Mouse (Mus musculus) R1 (cell line): ENCODE results near the gene Mdp1.

Source experiments
- DNase-seq: peaks from one replicate; pipeline ENCODE4 v3.0.0-alpha.2; 2018; ENCODE audit warnings: low read depth, low spot score

Gene Mdp1

DNA sequence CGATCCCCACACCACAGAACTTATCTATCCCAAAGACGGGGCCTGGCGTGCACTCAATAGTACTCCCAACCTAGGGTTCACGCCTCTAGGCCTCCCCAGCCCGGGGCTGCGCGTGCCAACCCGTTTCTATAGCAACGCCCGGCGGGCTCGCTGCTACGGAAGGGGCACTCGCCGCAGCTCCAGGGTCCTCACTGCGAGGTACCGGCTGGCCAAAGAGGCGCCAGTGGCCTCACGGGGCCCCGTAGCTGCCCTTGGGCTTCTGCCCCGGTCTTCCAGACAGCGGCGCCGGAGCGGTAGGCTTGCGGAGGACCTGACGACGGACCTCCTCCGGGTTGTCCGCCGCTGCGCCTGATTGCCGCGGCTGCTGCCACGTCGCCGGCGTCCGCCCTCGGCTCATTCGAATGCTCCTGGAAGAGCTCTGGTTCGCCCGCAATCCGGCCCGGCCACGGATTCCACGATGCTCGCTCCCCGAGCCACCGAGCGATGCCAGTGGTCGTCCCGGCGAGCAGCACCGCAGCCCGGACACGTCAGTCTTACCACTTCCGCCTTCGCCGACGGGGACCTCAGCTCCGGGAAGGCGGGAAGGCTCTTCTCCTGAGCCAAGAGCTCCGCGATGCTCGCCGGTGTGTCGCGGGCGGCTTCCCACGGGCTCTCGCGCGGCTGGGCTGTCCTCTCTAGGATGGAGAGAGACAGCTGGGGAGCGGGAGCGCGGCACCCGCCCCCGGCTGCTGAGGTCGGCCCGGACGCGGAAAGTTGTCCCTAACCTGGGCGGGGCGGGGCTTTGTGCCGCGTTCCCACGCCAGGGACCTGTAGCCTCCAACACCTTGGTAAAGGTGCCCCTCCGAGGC is 17.0 kb downstream of the Mdp1 start, which contains the start of gene Tm9sf1:
TSS of gene Tm9sf1 (minus strand) at position 747 of the 848 bp plus-strand sequence.
- peak; percentile 79 for DNase-seq

GRCm38 (mm10) chr14:55642679-55643059 is 17.6 kb downstream of the Mdp1 start:
- DNase-seq = no peak

DNA sequence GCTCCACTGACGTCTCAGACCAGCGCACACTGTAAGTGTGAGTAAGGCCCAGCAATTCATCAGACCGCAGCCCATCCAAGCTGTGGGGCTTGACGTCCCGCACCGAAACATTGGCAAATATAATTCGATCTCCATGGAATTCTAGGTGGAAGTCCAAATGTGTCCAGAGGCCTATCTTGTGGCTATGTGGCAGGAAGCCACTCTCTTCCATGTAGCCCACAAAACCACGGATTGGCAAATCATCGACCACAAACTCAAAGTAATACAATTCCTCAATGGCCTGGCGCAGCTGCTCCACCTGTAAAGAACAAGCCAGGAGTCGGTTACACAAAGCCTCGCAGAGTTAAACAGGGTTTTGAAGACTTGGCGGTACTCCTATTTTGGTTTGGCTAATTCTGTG is 19.0 kb downstream of the Mdp1 start:
- no peak for DNase-seq

- DNase-seq = no peak
Observed at GRCm38 (mm10) chr14:55640816-55641215, 19.5 kb downstream of the Mdp1 start.

DNA sequence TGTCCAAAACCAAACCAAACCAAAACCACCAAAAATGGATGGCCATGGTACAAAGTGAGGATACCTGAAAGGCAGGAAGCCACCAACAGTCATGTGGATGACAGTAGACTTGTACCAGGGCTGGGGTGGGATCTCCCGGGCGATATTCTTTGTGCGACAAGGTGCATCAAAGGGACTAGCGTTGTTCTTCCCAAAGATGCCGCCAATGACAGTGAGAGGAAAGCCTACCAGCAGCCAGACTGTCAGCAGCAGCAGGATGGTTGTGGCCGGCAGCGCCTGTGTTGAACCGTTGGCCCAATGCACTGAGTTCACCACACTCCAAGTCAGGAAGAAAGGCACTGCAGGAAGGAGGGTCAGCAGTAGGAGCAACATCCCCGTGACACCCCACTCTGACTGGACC is 22.5 kb downstream of the Mdp1 start, which contains the start of gene Gm49378:
TSS of gene Gm49378 (minus strand) at position 101 of the 400 bp plus-strand sequence.
- no peak for DNase-seq

- DNase-seq = peak; percentile 95
Observed at GRCm38 (mm10) chr14:55635523-55636007, 24.7 kb downstream of the Mdp1 start, which contains the start of gene Ipo4. Gene Ipo4, minus strand, starts transcription at chr14:55635957.

GRCm38 (mm10) chr14:55634874-55635522 is 25.3 kb downstream of the Mdp1 start:
- DNase-seq = peak; percentile 71

GRCm38 (mm10) chr14:55629312-55629711 is 31.0 kb downstream of the Mdp1 start:
- DNase-seq = peak; percentile 53

- DNase-seq = no peak
Observed at GRCm38 (mm10) chr14:55628077-55628827, 32.1 kb downstream of the Mdp1 start.

- DNase-seq = no peak
Observed at GRCm38 (mm10) chr14:55618486-55619195, 41.7 kb downstream of the Mdp1 start.

DNA sequence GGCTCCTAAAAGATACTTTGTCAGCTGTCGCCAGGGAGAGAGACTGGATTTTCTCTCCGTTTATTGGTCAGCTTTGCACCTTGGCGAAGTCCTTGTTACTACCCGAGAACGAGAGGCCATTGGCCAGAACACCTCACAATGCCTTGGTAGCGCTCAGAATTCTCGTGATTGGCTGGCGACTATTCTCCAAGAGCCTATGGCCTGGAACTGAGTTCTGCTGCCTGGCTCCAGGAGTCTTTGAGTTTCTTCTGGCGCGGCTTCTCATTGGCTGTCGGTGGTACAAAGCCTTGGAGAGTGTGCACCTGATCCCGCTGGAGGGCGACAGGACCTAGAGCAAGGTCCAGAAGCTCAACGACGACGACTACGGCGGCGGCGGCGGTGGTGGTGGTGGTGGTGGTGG is 42.5 kb downstream of the Mdp1 start, which contains the start of gene Rec8:
TSS of gene Rec8 (plus strand) at position 216 of the 400 bp plus-strand sequence.
- peak; percentile 98 for DNase-seq

DNA sequence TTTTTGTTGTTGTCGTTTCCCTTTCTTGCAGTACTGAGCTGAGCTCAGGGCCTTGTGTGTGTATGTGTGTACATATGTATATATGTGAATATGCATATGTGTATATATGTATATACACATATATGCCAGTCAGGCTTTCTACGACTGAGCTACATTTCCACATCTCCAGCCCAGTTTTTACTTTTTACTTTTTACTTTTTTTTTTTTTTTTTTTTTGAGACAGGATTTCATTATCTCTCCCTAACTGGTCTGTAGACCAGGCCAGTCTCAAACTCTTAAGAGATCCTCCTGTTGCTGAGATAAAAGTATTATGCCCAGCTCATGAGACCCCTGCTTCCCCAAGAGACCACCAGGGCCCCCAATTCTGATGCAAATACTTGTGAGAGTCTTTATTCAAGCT is 43.5 kb downstream of the Mdp1 start:
- no peak for DNase-seq

- DNase-seq = no peak
Observed at GRCm38 (mm10) chr14:55615876-55616275, 44.4 kb downstream of the Mdp1 start.

- DNase-seq = no peak
Observed at GRCm38 (mm10) chr14:55614565-55615178, 45.6 kb downstream of the Mdp1 start.

GRCm38 (mm10) chr14:55613346-55613745 is 47.0 kb downstream of the Mdp1 start:
- DNase-seq = no peak

- no peak for DNase-seq
Observed at GRCm38 (mm10) chr14:55608339-55608738, 52.0 kb downstream of the Mdp1 start.
